Mouse (Mus musculus): ENCODE measurements around the gene Dennd5b.

- TF ChIP-seq CTCF (IDR thresholded peaks at IDR 0.05; ENCODE audit: low read depth), result no peak
- 0 out of 2 replicates have a peak, but pooled peaks have one; percentile 10 for TF ChIP-seq EP300 (IDR thresholded peaks at IDR 0.05; ENCODE audit: low read depth)
Measured at GRCm38 (mm10) chr6:149141393-149142173, 40.1 kb upstream of the Dennd5b start.

Data from liver, postnatal 0 days (tissue).